Mouse (Mus musculus) spleen, postnatal 36 days (tissue): Measurements from ENCODE around the gene Dact1.

Experiments used
- DNase-seq, 2 experiments: peaks; one replicate each; pipeline ENCODE4 v3.0.0; 2022; ENCODE audit warnings: low spot score in 2 of 2, mixed read lengths in 1 of 2

Dact1 gene

DNA sequence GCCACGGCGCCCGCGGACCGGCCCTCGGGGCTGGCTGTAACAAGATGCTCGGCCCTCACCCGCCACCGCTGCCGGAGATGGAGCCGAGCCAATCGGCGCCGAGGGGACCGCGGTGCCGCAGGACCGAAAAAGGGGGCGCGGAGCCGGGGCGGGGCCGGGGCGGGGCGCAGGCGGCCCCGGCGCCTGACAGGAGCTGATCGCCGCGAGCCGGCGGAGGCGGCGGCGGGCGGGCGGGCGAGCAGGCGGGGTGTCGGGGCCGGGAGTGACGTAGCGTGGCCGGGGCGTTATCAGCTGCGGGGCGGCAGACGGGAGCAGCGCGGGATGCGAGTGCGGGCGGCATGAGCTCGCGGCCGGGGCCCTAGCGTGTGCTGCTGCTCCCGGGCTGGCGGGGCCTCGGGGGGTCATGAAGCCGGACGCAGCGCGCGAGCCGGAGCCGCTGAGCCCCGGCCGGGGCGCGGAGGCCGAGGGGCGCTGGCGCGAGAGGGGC is at the start of gene Dact1:
Gene Dact1, plus strand, starts transcription at position 304 of the 487 bp plus-strand sequence.
- peak; percentile 7 to 12 for DNase-seq

DNA sequence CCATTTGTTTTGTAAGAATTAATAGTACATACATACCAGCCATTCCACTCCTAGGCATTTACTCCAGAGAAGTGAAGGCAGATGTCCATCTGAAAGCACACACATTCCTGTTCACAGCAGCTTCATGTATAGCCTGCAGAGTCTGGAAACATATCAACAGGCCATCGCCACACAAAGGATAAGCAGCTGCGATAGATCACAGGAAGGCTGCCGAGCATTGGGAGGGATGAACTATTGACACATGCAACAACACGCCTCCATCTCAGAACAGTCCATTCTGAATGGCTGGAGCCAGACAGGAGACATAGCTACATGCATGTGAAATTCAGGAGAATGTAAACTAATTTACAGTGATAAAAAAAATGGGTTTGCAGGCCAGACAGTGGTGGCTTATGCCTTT is 45.5 kb upstream of the Dact1 start:
- DNase-seq = no peak

DNA sequence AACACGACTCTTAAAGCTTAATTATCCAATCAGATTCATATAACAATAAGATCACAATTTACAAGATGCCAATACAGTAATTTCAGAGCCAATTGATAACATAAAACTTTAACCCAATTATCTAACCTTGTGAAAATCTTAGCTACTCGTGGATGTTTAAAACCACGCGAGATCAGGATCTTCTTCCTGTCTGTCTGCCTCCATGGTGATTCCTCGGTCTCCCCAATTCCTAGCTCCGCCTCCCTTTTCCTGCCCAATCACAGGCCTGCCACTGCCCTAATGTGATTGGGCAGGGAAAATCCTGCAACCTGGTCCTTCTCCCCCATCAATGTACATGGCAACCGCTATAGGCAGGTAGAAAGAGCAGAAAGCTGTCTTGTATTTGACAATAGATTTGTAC is 40.3 kb upstream of the Dact1 start:
- no peak for DNase-seq

DNA sequence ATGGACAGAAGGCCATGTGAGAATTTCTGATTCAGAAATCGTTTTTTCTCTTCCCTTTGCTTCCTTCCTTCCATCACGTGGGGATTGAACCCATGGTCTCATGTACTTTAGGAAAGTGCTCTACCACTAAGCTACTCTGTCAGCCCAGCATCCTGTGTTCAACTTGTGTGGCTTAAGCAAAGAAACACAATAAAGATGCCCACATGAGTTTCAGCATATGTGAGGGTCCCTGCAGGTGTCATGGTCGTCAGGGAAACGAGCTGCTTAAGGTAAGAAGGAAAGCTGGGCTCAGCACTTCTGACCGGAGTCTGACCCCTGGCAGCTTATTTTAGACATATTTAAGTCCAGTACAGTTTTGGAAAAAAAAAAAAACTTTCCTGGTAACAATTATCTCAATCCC is 38.6 kb upstream of the Dact1 start:
- DNase-seq = no peak

DNA sequence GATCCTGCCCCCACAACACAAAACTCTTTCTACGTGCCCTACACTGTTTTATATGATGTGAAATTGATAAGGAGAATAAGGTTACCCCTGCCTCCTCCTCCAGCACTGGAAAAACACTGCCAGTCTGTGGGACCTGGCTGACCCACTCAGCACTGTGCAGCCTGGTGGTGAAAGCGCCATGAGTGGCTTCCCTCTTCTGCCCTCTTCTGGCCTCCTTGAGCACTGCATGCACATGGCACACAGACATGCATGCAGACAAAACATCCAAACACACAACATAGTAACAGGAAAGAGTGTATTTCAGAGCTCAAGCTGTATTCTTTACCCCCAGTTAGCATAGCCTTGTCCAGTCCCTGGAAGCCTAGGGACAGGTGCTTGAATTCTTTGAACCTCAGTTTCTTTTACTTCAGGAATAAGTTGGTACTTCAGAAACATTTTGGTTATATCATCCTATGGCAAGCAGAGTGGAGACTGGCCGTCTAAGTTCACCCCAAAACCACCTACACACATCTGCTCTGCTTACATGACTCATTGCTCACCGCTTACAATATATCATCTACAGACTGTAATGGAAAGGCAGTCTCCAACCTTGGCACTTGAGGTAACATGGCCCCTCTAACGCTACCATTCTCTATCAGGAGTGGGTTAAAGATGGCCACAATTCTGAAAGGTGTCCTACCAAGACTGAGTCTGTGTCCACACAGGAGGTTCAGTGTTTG is 35.0 kb upstream of the Dact1 start:
- DNase-seq = no peak

DNA sequence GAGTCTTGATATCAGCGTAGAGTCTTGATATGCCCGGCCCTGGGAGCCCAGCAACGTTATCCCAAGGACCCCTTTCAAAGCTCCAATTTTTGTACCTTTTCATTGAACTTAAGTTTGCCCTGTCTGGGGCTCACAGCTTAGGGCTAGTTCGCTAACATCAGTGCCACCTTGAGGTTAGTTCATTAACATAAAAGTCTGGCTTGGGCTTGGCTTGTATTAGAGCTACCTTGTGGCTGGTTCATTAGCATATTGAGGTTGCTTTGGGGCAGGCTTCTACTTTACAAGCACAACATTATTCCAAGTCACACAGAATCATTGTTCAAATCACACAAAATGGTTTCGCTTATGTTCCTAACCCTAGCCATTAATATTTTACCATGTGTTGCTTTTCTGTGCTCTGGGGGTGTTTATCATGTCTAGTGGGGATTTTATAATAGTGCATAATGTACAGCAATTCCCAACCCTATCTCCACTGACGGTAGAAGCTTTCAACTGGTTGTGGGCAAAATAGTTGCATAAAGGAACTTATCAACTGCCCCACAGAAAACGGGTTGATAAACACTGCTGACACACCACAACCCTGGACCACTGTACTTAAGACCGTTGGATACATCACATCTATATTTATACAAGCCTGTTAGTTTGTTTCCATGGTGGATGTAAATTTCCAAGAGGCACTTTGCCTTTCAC is 33.6 kb upstream of the Dact1 start:
- no peak for DNase-seq

DNA sequence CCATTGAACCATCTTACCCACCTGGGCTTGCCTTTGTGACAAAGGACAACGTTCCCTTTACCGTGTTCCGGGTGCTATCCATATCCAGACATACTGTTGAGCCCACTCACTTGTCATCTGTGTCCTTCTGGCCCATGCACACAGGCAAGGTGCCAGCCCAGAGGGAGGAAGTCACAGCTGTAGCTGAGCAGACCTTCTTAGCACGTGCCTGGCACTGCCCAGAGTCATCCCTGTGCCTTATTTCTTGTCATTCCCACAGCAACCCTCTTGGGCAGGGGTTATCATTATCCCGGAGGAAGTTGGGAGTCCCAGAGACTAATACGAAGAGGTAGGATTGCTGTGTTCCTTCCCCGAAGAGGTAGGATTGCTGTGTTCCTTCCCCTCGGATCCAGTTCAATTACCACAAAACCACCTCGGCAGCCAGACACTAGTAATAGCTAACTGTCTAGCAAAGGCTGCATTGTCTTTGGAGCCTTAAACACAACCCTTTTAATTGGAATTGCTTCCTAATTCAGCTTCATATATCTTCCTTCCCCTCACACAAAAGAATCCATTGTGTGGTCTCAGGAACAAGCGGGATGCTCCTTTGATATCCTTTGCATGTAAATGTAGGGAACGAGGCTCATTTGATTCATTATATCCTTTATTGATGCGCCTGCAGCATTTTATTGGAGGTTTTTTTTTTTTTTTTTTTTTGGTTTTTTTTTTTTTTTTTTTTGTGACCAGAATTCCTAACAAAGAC is 30.0 kb upstream of the Dact1 start:
- no peak for DNase-seq

DNA sequence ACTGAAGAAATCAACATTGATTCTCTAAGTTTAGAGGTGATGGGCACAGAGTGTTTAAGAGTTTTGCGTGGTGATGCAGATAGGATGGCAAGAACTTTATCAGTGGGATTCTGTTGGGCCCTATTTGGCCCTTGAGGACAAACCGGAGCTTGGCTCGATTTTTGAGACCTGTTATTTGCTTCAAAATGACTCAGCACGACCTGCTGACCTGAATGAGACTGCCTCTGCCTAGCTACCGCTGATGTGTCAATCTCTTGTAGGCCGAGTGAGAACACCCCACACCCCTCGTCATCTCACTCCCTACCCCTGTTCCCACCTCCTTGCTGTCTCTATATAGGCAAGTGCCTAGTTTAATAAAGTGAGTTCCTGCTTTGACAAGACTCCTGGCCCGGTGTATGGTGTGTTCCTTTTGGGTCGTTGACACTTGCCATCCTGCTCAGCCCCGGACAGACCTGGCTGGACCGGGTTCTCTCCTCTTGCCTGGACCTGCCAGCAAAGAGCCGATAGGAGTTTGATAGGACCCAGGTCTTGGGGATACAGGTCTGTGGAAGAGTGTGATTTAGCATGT is 28.4 kb upstream of the Dact1 start:
- DNase-seq = no peak

DNA sequence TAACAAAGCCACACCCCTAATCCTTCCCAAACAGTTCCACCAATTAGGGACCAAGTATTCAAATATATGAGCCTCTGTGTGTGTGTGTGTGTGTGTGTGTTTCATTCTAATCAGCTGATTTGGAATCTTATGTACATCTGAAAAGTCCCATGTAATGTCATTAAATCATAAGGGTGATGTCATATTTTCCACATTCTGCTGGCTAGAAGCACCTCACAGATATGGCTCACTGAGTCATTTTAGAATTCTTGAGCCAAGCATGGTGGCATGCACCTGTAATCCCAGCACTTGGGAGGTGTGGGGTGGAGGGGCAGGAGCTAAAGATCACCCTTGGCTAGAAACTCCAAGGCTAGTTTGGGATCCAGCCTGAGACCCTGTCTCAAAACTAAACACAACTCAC is 24.3 kb upstream of the Dact1 start:
- no peak for DNase-seq

DNA sequence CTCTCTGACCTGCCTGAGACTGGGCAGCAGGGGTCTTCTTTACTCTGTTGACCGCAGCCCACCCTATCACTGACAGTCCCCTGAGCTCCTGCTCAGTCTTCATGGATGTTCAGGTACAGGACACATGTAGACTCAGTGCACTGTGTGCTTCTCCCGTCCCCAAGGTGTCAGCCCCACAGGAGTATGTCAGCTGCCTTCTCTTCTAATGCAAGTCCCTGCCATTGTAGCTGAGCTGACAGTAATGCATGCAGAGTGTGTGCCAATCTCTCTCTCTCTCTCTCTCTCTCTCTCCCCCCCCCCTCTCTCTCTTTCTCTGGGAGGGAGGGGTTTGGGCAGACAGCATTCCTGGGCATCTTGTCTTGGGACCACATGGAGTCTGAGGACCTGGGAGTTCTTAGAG is 19.2 kb upstream of the Dact1 start:
- no peak for DNase-seq

DNA sequence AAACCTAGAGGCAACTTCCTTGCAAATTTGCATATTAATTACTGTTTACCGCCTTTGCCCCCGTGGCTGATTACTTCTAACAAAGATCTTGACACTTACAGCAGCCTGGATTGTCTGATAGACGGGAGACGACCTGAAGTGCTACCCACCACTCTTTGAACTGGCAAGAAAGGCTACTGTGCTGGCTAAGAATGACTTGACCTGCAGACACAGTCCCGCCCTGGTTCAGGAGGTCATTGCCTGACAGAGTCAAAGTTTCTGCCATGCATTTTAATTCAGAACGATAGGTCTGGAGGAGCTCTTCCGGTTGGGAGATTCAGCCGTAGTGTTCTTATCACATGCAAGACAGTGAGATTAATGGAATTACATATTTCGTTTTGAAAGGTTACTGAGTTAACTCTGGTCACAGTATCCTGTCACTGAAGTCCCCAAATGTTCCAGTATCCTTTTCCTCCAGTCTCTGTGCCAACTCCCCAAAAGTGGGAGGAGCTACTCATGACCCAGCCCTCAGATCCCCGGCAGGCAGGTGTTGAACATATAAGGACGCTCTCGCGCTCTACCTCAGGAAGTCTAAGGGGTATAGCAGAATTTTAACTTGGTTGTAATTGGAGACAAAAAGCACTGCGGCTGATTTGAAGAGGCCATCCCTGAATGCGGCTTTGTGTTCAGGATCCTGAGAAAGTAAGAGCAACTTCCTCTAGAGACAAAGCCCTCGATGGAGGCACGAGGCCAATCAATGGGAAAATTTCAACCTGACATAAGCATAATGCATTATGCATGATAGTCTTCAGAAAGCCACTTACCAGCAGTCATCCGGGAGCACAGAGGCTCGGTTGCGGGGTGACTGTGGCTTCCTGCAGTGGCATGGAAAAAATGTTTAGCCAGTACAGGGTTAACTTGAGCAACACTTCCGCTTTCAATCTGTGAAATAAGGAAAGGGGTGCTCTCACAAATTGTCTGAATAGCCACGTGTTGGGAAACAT is 15.4 kb upstream of the Dact1 start:
- no peak for DNase-seq

DNA sequence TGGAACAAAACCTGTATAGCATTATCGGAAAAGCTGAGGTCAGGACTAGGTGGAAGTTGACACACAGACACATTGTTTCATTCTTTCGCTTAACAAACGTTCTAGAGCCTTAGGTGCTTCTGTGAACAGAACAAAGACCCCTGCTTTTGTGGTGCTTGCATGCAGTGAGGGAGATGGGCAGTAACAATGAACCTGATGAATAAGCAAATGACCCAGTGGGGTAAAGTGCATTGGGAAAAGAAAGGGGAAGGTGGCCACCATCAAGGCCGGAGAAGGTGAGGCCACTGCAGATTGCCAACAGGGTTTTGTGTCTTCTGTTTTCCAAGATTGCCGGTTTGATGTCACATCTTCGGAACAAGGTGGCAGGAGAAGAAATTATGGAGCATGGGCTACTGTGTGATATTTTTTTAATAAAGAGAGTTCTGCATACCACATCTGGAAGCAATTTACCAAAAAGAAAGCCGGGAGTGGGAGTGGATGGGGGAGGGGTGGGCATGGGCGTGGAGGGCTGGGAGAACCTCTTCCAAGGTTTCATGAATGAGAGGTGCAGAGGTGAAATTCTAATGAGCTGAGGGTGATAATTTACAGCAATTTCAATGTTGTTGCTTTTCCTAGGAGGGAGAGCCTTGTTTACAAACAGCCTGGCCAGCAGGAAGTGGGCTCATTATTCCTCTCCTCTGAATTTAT is 12.7 kb upstream of the Dact1 start:
- DNase-seq = no peak

DNA sequence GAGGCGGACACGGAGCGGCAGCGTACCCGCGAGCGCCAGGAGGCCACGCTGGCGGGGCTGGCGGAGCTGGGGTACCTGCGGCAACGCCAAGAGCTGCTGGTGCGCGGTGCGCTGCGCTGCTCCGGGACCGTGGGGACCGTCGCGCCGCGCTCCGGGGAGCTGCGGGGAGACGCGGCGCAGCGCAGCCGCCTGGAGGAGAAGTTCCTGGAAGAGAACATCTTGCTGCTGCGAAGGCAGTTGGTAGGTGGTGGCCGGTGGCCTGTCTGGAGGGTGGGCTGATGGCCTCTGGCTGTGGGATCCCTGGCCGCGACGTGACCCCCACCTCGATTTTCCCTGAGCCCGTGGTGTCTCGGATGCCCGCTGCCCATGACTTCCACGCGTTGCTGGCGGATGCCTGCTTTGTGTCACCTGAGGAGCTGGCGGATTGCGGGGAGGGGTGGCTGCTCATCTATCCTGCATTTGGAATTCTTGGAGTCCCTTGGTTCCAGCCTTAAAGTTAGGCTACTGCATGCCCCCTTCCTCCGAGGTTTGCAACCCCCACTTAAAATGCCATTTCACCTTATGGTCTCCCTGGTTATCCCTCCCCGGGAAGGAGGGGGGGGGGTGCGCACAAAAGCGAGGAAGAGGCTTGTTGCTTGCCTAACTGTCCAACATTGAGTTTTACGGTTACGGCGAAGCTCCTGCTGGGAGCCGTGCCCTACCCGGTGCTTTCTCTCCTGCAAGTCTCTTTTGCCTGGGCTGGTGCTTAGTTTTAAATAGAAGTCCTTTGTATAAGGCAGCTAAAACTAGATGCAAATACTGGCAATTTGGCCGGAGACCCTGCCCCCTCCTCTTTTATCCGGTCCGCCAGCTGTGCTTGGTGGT is 616 bp downstream of the Dact1 start:
- DNase-seq = no peak

DNA sequence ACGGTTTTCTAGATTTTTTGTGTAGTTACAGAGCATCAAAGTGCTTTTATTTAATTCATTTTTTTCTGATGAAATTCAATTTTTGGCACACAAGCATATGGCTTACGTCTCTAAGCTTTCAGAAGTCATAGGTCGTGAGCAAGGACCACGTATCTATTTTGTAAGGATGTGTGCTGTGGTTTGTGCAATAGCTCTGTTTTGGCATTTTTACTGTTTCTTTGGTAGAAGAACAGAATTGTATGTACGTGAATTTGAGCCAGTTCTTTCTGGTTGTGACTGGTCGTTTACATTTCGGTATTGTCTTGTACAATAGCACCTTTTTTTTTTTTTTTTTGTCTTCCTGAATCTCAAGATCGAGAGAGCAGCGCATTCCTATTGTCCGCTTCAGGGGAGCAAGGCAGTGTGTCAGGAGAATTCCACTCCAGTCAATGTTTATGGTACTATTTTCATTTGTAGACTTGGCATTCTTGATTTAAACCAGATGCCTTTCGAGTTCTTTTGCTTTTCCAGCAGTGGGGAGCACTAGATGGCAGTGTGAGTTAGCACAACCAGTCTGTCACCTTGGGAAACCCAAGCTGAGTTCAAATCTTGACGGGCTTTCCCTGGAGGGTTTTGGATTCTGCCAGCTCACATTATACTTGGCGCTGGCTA is 1.7 kb downstream of the Dact1 start:
- no peak for DNase-seq

DNA sequence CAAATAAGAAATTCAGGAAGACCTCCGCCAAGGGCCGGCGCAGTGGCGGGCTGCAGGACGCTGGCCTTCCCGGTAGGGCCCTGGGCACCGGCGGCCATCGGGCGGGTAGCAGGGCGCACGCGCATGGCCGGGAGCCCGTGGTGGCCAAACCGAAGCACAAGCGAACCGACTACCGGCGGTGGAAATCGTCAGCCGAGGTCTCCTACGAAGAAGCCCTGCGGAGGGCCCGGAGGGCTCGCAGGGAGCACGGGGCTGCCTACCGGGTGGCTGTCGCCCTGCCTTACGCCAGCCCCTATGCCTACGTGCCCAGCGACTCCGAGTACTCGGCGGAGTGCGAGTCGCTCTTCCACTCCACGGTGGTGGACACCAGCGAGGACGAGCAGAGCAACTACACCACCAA is 8.6 kb downstream of the Dact1 start:
- DNase-seq = no peak

DNA sequence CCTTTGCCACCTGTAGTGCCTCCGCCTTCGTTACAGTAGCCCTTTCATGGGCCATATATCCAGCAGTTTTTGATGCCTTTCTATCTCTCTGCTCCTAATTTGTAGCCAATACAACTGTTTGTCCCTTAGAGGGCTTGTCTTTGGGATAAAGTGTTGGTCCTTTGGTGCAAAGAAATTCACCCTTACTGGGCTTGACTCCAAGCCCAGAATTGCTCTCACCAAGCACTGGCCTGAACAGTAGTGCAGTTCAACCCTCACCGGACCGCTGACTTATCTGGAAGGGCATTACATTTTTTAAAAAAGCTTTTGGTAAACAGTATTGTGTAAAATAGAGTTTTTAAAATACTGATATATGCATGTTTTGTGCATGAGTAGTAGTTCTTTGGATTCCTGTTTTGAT is 9.9 kb downstream of the Dact1 start:
- DNase-seq = no peak

DNA sequence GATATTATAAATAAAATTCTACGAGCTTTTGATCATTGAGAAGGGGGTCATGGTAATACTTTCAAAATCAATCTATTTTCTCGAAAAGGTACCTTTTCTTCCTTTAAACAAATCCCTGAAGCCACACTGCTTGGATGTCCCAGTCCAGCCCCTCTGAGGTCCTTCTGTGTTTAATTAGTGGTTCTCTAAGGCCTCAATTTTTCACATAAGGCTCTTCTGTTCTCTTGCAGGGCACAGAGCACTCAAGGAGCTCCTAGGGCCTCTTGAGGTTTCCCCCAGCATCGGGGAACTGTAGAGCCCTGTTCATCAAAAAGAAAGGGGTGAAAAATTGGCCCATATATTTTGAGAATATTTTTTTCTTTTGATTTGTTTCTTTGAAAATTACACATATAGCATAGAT is 23.0 kb downstream of the Dact1 start:
- no peak for DNase-seq

DNA sequence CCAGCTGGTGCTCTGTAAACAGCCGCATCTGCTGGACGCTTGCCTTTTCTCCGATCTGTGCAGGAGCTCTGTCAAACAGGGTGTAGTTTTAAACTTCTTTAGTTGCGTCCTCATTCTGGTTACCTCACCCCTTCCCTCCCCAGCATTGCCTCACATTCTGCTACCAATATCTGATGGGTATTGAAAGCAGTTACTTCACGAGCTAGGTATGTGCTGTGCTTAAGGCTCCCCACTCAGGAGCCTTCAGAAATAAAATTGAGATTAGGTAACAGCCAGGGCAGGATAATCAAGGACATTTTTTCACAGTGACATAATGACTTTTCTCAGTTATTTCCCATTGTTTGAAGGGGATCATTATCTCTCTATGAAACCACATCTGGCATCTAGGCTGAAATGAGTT is 23.9 kb downstream of the Dact1 start:
- DNase-seq = no peak

DNA sequence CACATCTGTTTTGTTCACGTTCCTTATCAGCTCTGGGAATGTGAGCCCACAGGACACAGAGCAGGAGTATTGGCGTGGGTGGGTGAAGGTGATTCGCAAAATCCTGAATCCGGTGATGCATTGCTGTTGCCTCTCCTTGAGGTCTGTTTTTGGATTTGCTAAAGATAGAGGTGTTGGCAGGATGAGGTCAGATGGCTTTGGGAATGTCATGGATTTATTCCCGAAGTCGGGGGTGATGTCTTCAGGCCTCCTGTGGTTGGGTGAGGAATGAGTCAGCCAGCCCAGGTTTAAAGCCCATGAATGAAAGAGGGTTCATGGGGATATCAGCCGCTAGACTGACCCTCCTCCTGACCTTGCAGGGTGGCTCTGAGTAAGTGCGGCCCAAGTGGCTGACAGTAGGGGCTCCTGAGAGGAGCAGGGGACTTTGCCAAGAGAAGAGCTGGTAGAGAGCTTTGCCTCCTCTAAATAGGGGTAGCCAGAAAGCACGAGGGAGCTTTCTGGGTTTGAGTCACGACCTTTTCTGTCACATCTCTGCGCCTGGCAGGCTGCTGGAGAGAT is 27.4 kb downstream of the Dact1 start:
- no peak for DNase-seq
